Mouse (Mus musculus) heart, embryonic 11.5 days (tissue): Measurements from ENCODE around the gene Zfand2b. TPM values are rescaled to one million over a fixed set of nuclear protein-coding genes. Genes with fewer than 3 reads are reported as not detected.
A peak's percentile ranks its signal among the peaks of the same experiment; 100 is the strongest.

ENCODE experiments used
- ATAC-seq: fragments of 200-750 bp; cut with Nextera tagmentation; replicated peaks from 2 replicates; pipeline ENCODE4 v1.8.0; 2017; ENCODE audit warnings: moderate library complexity; ENCODE audit not compliant: insufficient number of reproducible peaks, low FRiP score, low TSS enrichment
- H3K27ac ChIP-seq: fragments of 300-500 bp; sonication (generic); 2 replicates; pipeline ENCODE4 v1.5.1; 2014; ENCODE audit warnings: mild to moderate bottlenecking, low read depth, low read length
- H3K27me3 ChIP-seq: fragments of 300-500 bp; sonication (generic); 2 replicates; pipeline ENCODE4 v1.6.1; 2014; ENCODE audit warnings: mild to moderate bottlenecking, low read length, mixed read lengths; ENCODE audit not compliant: control insufficient read depth, insufficient read depth
- H3K36me3 ChIP-seq: fragments of 300-500 bp; sonication (generic); 2 replicates; pipeline ENCODE4 v1.6.1; 2014; ENCODE audit warnings: mild to moderate bottlenecking, low read length, moderate library complexity, mixed read lengths; ENCODE audit not compliant: control insufficient read depth, insufficient read depth
- H3K4me1 ChIP-seq: fragments of 300-500 bp; sonication (generic); 2 replicates; pipeline ENCODE4 v1.6.1; 2014; ENCODE audit warnings: low read length; ENCODE audit not compliant: control insufficient read depth, insufficient read depth
- H3K4me2 ChIP-seq: fragments of 300-500 bp; sonication (generic); 2 replicates; pipeline ENCODE4 v1.6.1; 2014; ENCODE audit warnings: mild to moderate bottlenecking, moderate library complexity
- H3K4me3 ChIP-seq: fragments of 300-500 bp; sonication (generic); 2 replicates; pipeline ENCODE4 v1.5.1; 2014; ENCODE audit warnings: low read depth, low read length
- H3K9ac ChIP-seq: fragments of 300-500 bp; sonication (generic); 2 replicates; pipeline ENCODE4 v1.6.1; 2014; ENCODE audit warnings: mild to moderate bottlenecking, low read depth, low read length, moderate library complexity
- H3K9me3 ChIP-seq: fragments of 300-500 bp; sonication (generic); replicated peaks from 2 replicates; pipeline ENCODE4 v1.6.1; 2016; ENCODE audit warnings: low read length; ENCODE audit not compliant: control insufficient read depth
- WGBS: fragments of 180-500 bp; shearing (Covaris S2); extraction: QIAGEN DNeasy Blood & Tissue Kit; methylation state at CpG from one replicate; pipeline ENCODE4 v1.1.7; 2014; ENCODE audit not compliant: insufficient replicate concordance; 5-methylcytosine and 5-hydroxymethylcytosine counted together
- polyA plus RNA-seq: library from polyadenylated mRNA; unstranded; fragments of >200 nt; fragmentation: Nextera tagmentation; extraction: Ambion mirVana; gene quantifications from 2 replicates; pipeline ENCODE4 v1.2.1, GENCODE M21; 2014

The Zfand2b gene
- polyA plus RNA-seq, 1 experiment from 2014 or later, result 31.9 TPM

- peaks cover 32% of the 10 kb centered on the region for H3K27me3 ChIP-seq
- peaks cover 22% of the 10 kb centered on the region for H3K4me1 ChIP-seq
- peaks cover 9% of the 10 kb centered on the region for H3K36me3 ChIP-seq
- H3K4me3 ChIP-seq, result no peak overlapping the region
- no peaks in the 10 kb centered on the region for H3K9me3 ChIP-seq
- WGBS, result 79% methylated on average over 7 of the region's 7 CpGs
- ATAC-seq, result no peak
- H3K4me2 ChIP-seq, result no peak overlapping the region
- no peak overlapping the region for H3K9ac ChIP-seq
- no peak overlapping the region for H3K27ac ChIP-seq
These were observed 44.6 kb downstream of the Zfand2b start for GRCm38 (mm10) chr1:75213096-75213495.

DNA sequence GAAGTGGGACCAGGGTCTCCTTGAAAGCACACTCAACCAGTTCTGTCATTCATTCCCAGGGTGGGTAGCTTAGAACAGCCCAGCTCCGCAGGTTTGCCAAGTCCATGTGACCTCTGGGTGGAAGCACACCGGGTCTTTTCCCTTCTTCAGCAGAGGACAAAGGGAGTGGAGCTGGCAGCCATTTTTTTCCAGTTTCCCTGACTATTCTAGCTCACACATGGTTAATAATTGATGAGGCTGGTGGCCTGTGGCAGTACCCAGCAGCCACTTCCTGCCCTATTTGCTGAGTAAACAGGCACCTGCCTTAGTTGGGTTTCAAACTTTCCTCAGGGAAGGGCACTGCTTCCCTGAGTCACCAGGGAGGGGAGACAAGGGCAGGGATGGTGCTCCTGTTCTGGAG, 46.0 kb downstream of the Zfand2b start:
- WGBS, result 70% methylated on average over 2 of the region's 2 CpGs

GRCm38 (mm10) chr1:75214886-75215285, 46.4 kb downstream of the Zfand2b start:
- H3K4me3 ChIP-seq, result no peak overlapping the region
- H3K4me1 ChIP-seq, result peaks cover 25% of the 10 kb centered on the region
- H3K4me2 ChIP-seq, result no peak overlapping the region
- ATAC-seq, result no peak
- peaks cover 33% of the 10 kb centered on the region for H3K27me3 ChIP-seq
- H3K9ac ChIP-seq, result no peak overlapping the region
- peaks cover 9% of the 10 kb centered on the region for H3K36me3 ChIP-seq
- WGBS, result 71% methylated on average over 5 of the region's 5 CpGs
- no peak overlapping the region for H3K27ac ChIP-seq
- no peaks in the 10 kb centered on the region for H3K9me3 ChIP-seq

More for the DNA sequence above, 46.0 kb downstream of the Zfand2b start:
- Histone ChIP-seq H3K36me3 (peaks cover 9% of the 10 kb centered on the region), H3K4me2 (no peak overlapping the region), H3K27me3 (peaks cover 33% of the 10 kb centered on the region), H3K9me3 (no peaks in the 10 kb centered on the region), H3K27ac (no peak overlapping the region), H3K4me1 (peaks cover 23% of the 10 kb centered on the region), H3K9ac (no peak overlapping the region), H3K4me3 (no peak overlapping the region)
- no peak for ATAC-seq

DNA sequence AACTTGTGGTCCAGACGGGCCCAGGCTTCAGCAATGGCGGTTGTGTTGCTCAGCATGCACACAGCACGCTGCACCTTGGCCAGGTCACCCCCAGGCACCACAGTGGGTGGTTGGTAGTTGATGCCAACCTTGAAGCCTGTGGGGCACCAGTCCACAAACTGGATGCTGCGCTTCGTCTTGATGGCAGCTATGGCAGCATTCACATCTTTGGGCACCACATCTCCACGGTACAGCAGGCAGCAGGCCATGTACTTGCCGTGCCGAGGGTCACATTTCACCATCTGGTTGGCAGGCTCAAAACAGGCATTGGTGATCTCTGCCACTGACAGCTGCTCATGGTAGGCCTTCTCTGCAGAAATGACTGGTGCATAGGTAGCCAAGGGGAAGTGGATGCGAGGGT, 47.3 kb downstream of the Zfand2b start:
- no peak for ATAC-seq
- H3K4me2 ChIP-seq, result no peak overlapping the region
- H3K9ac ChIP-seq, result no peak overlapping the region
- 95% methylated on average over 9 of the region's 9 CpGs for WGBS
- H3K36me3 ChIP-seq, result peaks cover 9% of the 10 kb centered on the region
- H3K4me3 ChIP-seq, result no peak overlapping the region
- no peaks in the 10 kb centered on the region for H3K9me3 ChIP-seq
- peaks cover 42% of the 10 kb centered on the region for H3K27me3 ChIP-seq
- no peak overlapping the region for H3K27ac ChIP-seq
- H3K4me1 ChIP-seq, result peaks cover 21% of the 10 kb centered on the region

GRCm38 (mm10) chr1:75216797-75217585, 48.5 kb downstream of the Zfand2b start:
- ATAC-seq, result no peak
- Histone ChIP-seq H3K4me1 (peaks cover 13% of the 10 kb centered on the region), H3K4me3 (0 out of 2 replicates have a peak overlapping the region, but pooled peaks have one; percentile 67), H3K9ac (no peak overlapping the region), H3K4me2 (peak overlapping the region; percentile 100), H3K9me3 (no peaks in the 10 kb centered on the region), H3K27ac (no peak overlapping the region), H3K36me3 (peaks cover 9% of the 10 kb centered on the region), H3K27me3 (peaks cover 52% of the 10 kb centered on the region)
- WGBS, result 66% methylated on average over 13 of the region's 13 CpGs

DNA sequence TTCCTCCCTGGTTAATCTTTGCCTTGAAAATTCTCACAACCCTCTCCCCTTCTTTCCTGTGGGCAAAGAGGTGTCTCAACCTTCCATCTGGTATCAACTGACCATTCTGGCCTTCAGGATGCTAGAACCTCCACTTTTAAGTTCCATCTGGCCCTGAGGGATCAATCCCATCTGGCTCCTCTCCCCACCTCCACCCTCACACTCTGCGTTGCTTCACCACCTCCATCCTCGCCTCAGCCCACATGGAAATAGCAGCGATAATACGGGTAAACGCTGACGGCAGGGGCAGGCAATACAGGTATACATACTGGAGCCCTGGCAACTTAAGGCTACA, 49.4 kb downstream of the Zfand2b start:
- Histone ChIP-seq H3K9me3 (no peaks in the 10 kb centered on the region), H3K27ac (no peak overlapping the region), H3K27me3 (peaks cover 53% of the 10 kb centered on the region), H3K4me2 (peak overlapping the region; percentile 100), H3K36me3 (peaks cover 9% of the 10 kb centered on the region), H3K4me3 (peak overlapping the region; percentile 67), H3K9ac (0 out of 2 replicates have a peak overlapping the region, but pooled peaks have one; percentile 65), H3K4me1 (peaks cover 8% of the 10 kb centered on the region)
- no peak for ATAC-seq
- WGBS, result 2% methylated on average over 6 of the region's 6 CpGs

GRCm38 (mm10) chr1:75218227-75219001, 50.0 kb downstream of the Zfand2b start:
- Histone ChIP-seq H3K27me3 (peaks cover 54% of the 10 kb centered on the region), H3K36me3 (peaks cover 8% of the 10 kb centered on the region), H3K4me1 (peaks cover 6% of the 10 kb centered on the region; the same call in 1 of the 2 replicates), H3K4me3 (peak overlapping the region; percentile 67), H3K4me2 (peak overlapping the region; percentile 100), H3K9ac (peak overlapping the region; percentile 65), H3K27ac (no peak overlapping the region), H3K9me3 (no peaks in the 10 kb centered on the region)
- peak; percentile 43 for ATAC-seq
- WGBS, result 2% methylated on average over 38 of the region's 38 CpGs

- no peak overlapping the region for H3K27ac ChIP-seq
- H3K27me3 ChIP-seq, result peaks cover 54% of the 10 kb centered on the region
These were observed 50.6 kb downstream of the Zfand2b start for GRCm38 (mm10) chr1:75219078-75219477.

More at GRCm38 (mm10) chr1:75219078-75219477, 50.6 kb downstream of the Zfand2b start:
- Histone ChIP-seq H3K9ac (peak overlapping the region; percentile 65), H3K4me3 (peak overlapping the region; percentile 67), H3K36me3 (peaks cover 5% of the 10 kb centered on the region; the same call in 1 of the 2 replicates), H3K4me1 (peaks cover 6% of the 10 kb centered on the region; the same call in 1 of the 2 replicates), H3K4me2 (peak overlapping the region; percentile 100), H3K9me3 (no peaks in the 10 kb centered on the region)
- WGBS, result under 1% methylated on average over 24 of the region's 24 CpGs
- ATAC-seq, result peak; percentile 86
